Mouse (Mus musculus) neural tube, embryonic 11.5 days (tissue): ENCODE results near the gene Hacd3. TPM values are rescaled to one million over a fixed set of nuclear protein-coding genes. Genes with fewer than 3 reads are reported as not detected.
A peak's percentile ranks its signal among the peaks of the same experiment; 100 is the strongest.

Experiments used
- ATAC-seq: fragments of 200-750 bp; cut with Nextera tagmentation; 2 replicates; pipeline ENCODE4 v1.8.0; 2017; ENCODE audit warnings: moderate number of reproducible peaks, mild to moderate bottlenecking, moderate TSS enrichment, moderate library complexity; ENCODE audit not compliant: insufficient read depth, low FRiP score, low TSS enrichment
- DNase-seq: peaks from one replicate; pipeline ENCODE4 v3.0.0-alpha.2; 2015; ENCODE audit warnings: low spot score
- H3K27ac ChIP-seq: fragments of 300-500 bp; sonication (generic); 2 replicates; pipeline ENCODE4 v1.5.1; 2014; ENCODE audit warnings: low read depth, mild to moderate bottlenecking, low read length
- H3K27me3 ChIP-seq: fragments of 300-500 bp; sonication (generic); 2 replicates; pipeline ENCODE4 v1.6.1; 2014; ENCODE audit warnings: mild to moderate bottlenecking, low read length, mixed read lengths; ENCODE audit not compliant: control insufficient read depth, insufficient read depth
- H3K36me3 ChIP-seq: fragments of 300-500 bp; sonication (generic); 2 replicates; pipeline ENCODE4 v1.6.1; 2014; ENCODE audit warnings: mild to moderate bottlenecking, low read length, moderate library complexity, mixed read lengths; ENCODE audit not compliant: control insufficient read depth, insufficient read depth
- H3K4me1 ChIP-seq: fragments of 300-500 bp; sonication (generic); 2 replicates; pipeline ENCODE4 v1.6.1; 2014; ENCODE audit warnings: low read length, mixed read lengths; ENCODE audit not compliant: control insufficient read depth, insufficient read depth
- H3K4me2 ChIP-seq: fragments of 300-500 bp; sonication (generic); 2 replicates; pipeline ENCODE4 v1.6.1; 2014; ENCODE audit warnings: low read depth, mild to moderate bottlenecking, moderate library complexity
- H3K4me3 ChIP-seq: fragments of 300-500 bp; sonication (generic); 2 replicates; pipeline ENCODE4 v1.5.1; 2014; ENCODE audit warnings: low read depth, low read length
- H3K9ac ChIP-seq: fragments of 300-500 bp; sonication (generic); 2 replicates; pipeline ENCODE4 v1.6.1; 2014; ENCODE audit warnings: mild to moderate bottlenecking, low read length
- H3K9me3 ChIP-seq: fragments of 300-500 bp; sonication (generic); 2 replicates; pipeline ENCODE4 v1.6.1; 2016; ENCODE audit warnings: low read length; ENCODE audit not compliant: control insufficient read depth
- WGBS: fragments of 180-500 bp; shearing (Covaris S2); extraction: QIAGEN DNeasy Blood & Tissue Kit; methylation state at CpG from one replicate; pipeline ENCODE4 v1.1.7; 2014; 5-methylcytosine and 5-hydroxymethylcytosine counted together
- polyA plus RNA-seq: library from polyadenylated mRNA; unstranded; fragments of >200 nt; fragmentation: Nextera tagmentation; extraction: Ambion mirVana; gene quantifications from 2 replicates; pipeline ENCODE4 v1.2.1, GENCODE M21; 2014

The Hacd3 gene
- polyA plus RNA-seq, 1 experiment from 2014 or later, result 105 TPM

DNA sequence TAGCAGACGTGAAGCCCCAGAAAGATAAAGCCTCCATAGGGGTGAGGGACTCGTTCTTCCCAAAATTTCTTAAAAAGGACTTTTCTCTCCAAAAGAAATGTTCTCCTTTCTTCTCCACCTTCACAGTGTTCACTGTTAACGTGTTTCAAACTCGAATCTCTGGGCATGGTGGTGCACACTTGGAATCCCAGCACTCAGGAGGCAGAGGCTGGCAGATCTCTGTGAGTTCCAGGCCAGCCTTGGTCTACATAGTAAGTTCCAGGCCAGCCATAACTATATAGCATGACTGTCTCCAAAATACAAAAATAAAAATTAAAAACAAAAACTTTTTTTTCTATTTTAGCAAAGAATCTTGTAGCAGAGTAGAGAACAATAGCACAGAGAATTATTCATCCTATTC, 1.4 kb downstream of the Hacd3 start:
- Histone ChIP-seq H3K36me3 (no peaks in the 10 kb centered on the region), H3K4me3 (no peak overlapping the region), H3K27ac (no peak overlapping the region), H3K4me2 (peak overlapping the region; percentile 67), H3K9ac (no peak overlapping the region), H3K9me3 (no peaks in the 10 kb centered on the region), H3K4me1 (peaks cover 18% of the 10 kb centered on the region), H3K27me3 (no peaks in the 10 kb centered on the region)
- ATAC-seq (no peak), DNase-seq (no peak)
- 82% methylated on average over 4 of the region's 4 CpGs for WGBS

DNA sequence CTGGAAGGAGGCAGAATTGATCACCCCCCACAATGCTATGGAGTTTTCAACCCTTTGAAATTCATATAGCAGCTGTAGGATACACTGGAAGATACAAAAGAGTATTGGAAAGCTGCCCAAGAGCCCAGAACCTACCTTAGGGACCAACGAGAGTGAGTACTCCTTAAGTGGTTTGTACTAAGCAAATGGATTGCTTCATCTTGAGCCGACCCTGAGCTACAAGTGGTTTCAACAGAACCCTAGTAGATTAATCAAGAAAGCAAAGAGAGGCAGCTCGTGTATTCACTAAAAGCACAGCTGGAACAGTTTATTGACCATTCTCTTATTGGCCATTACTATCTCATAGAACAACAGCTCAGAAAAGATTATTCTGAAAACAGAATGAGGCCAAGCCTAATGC, 2.3 kb downstream of the Hacd3 start:
- no peaks in the 10 kb centered on the region for H3K27me3 ChIP-seq
- ATAC-seq, result no peak
- H3K4me1 ChIP-seq, result peaks cover 18% of the 10 kb centered on the region
- 62% methylated on average over 3 of the region's 3 CpGs for WGBS
- H3K36me3 ChIP-seq, result no peaks in the 10 kb centered on the region
- H3K9ac ChIP-seq, result no peak overlapping the region
- H3K4me2 ChIP-seq, result no peak overlapping the region
- no peak overlapping the region for H3K27ac ChIP-seq
- DNase-seq, result no peak
- no peak overlapping the region for H3K4me3 ChIP-seq
- no peaks in the 10 kb centered on the region for H3K9me3 ChIP-seq

DNA sequence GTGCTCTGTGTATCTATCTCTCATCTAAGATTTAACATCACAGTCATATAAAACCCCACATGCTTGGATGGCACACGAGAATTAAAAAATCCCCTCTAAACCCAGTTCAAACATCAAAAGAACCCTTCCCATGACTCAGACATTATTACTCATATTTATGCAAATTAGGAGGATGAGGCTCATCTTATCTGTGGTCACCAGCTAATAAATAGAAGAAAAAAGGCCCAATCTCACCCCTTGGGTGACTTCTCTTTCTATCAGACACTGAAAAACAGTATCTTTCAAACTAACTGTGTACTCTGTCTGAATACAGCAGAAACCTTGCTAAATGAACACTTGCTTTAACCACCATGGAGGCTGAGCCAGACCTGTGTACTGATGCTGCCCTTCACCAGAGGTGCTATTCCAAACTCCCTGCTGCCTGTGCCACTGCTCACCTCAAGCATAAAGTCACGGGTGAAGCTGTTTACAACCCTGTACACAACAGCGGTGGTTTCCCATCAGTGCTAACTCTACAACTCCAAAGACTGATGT, 2.8 kb downstream of the Hacd3 start:
- Histone ChIP-seq H3K4me2 (no peak overlapping the region), H3K4me3 (no peak overlapping the region), H3K9ac (no peak overlapping the region), H3K4me1 (peaks cover 18% of the 10 kb centered on the region), H3K27ac (no peak overlapping the region), H3K9me3 (no peaks in the 10 kb centered on the region), H3K27me3 (no peaks in the 10 kb centered on the region), H3K36me3 (no peaks in the 10 kb centered on the region)
- ATAC-seq (no peak), DNase-seq (no peak)
- WGBS, result 75% methylated on average over 3 of the region's 3 CpGs

DNA sequence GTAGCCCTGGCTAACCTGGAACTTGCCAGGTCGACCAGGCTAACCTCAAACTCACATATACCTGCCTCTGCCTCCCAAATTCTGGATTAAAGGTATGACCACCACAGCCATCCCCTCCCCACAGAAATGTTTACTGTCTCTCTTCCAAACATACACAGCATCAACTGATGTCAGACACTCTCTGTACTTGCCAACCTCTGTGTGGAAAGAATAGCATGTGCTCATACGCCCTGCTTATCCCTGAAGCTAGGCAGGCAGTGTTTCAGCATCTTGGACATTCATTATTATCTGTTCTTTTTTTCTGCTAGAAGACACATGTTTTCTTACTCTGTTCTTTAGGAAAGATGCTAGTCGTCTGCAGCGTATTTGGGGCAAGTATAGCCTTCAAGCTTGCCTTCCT, 3.6 kb downstream of the Hacd3 start:
- DNase-seq (no peak), ATAC-seq (no peak)
- Histone ChIP-seq H3K36me3 (no peaks in the 10 kb centered on the region), H3K9me3 (no peaks in the 10 kb centered on the region), H3K9ac (no peak overlapping the region), H3K27ac (no peak overlapping the region), H3K4me3 (no peak overlapping the region), H3K4me2 (no peak overlapping the region), H3K27me3 (no peaks in the 10 kb centered on the region), H3K4me1 (peaks cover 18% of the 10 kb centered on the region)
- WGBS, result 90% methylated on average over 4 of the region's 4 CpGs

DNA sequence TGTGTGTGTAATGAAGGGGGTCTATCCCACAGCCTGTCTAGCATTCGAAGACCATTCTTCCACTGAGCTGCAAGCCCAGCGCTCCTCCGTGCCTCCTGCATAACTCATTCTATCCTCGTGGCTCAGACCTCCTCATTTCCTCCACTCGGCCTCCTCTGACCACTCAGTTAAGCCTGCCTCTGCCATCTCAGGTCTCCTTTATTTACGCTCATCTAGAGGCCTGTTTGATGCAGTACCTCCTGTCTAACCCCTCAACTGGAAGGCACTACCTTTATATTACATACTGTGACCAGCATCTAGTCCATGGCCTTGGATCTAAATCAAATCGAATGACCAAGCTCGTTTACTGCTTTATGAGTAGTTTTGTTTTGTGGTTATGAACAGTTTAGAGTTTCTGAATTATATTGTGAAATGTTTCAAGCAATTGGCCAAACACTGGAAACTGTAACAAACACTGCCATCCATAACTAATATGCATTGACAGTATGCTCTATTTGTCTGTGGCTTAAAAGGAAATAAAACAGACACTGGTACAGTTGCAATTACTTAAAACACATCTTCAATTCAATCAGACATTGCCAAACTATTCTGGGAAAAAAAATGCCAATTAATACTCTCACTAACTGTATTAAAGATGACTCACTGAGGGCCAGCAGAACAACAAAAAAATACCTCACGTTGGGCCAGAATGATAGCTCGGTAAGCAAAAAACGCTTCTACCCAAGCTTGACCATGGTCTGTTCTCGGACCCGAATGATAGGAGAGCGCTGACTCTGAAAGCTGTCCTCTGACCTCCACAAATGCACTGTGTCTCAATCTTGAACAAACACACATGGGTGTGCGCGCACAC, 4.3 kb downstream of the Hacd3 start:
- no peak overlapping the region for H3K27ac ChIP-seq
- no peak overlapping the region for H3K9ac ChIP-seq
- no peak overlapping the region for H3K4me3 ChIP-seq
- H3K4me1 ChIP-seq, result peaks cover 18% of the 10 kb centered on the region
- WGBS, result 83% methylated on average over 16 of the region's 16 CpGs
- H3K4me2 ChIP-seq, result no peak overlapping the region
- no peak for DNase-seq
- ATAC-seq, result no peak
- no peaks in the 10 kb centered on the region for H3K27me3 ChIP-seq
- H3K36me3 ChIP-seq, result no peaks in the 10 kb centered on the region
- H3K9me3 ChIP-seq, result no peaks in the 10 kb centered on the region

DNA sequence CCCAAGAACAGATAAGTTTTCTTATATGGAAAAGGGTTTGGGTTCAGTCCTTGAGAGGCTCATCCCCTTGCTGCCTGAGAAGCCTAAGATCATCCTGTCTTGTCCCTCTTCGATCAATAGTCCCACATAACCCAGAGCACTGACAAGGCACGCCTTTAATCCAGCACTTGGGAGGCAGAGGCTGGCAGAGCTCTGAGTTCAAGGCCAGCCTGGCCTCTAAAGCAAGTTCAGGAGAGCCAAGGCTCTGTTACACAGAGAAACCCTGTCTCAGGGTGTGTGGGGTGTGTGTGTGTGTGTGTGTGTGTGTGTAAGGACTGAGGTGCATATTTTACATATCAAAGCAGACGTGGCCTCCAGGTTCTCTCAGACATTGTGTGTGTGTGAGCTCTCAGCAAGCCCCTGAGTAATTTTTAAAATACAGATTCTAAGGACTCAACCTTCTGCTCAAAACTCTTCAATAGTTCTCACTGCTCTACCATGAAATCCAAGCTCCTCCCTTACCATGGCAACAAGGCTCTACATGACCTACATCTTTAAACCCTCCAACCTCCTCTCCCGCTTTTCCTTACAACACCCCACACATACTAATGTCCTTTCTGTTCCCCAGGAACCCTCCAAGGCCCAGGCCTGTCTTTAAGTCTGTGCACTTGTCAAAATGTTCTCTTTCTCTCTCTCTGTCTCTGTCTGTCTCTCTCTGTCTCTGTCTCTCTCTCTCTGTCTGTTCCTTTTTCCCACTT, 5.1 kb downstream of the Hacd3 start:
- Histone ChIP-seq H3K4me1 (peaks cover 18% of the 10 kb centered on the region), H3K9ac (no peak overlapping the region)
- WGBS, result 80% methylated on average over 4 of the region's 4 CpGs

DNA sequence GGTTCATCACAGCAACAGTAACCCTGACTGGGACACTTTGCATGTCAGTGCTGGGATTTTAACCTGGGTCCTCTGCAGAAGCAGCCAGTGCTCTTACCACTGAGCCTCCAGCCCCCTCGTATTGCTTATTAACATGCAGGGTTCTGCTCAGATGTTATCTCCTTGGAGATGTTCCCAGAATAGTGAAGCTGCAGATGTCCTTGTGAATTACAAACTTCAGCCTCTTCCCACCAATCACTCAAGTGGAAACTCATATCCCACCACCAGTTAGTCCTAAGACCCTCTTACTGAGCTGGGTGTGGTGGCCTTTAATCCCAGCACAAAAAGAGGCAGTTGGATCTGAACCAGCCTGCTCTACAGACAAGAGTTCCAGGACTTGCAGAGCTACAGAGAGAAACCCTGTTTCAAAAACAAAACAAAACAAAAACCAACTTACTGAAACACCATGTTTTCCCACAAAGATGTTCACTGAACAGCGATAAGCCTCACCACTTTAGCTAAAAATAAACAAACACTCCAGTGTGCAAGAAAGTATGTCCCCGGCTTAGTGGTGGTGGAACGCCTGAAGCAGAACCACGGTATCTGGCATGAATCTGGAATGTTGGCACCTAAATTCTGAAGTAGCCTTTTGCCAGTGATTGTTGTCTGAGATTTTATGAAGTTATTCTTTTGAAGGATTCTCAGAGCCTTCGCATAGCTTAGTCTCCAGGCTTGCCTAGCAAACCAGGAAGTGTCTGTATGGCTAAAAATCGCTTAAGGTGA, 5.9 kb downstream of the Hacd3 start:
- Histone ChIP-seq H3K4me2 (no peak overlapping the region), H3K27ac (no peak overlapping the region)
- 87% methylated on average over 7 of the region's 7 CpGs for WGBS

More for the DNA sequence above, 5.1 kb downstream of the Hacd3 start:
- Histone ChIP-seq H3K9me3 (no peaks in the 10 kb centered on the region), H3K36me3 (no peaks in the 10 kb centered on the region), H3K27me3 (no peaks in the 10 kb centered on the region), H3K27ac (no peak overlapping the region), H3K4me3 (no peak overlapping the region), H3K4me2 (no peak overlapping the region)
- DNase-seq (no peak), ATAC-seq (no peak)

DNA sequence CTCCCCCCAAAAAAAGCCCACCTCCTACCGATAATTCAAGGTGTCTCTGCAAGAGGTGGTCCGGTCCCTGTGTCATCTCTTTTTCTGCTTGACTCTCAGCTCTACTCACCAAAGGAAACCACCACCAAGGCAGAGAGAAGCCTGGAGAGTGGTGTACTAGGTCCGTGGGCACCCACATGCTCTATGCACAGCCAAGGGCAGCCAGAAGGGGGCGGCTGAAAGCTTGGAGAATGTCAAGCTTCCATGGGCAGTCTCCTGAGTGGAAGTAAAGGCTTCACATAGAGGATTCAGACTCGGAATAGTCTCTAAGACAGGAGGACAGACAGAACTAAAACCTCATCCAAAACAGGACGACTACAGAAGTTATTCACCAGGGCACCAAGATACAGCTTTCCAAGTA, 10.2 kb downstream of the Hacd3 start:
- no peak overlapping the region for H3K4me2 ChIP-seq
- no peak for ATAC-seq
- H3K9me3 ChIP-seq, result no peaks in the 10 kb centered on the region
- H3K36me3 ChIP-seq, result no peaks in the 10 kb centered on the region; the same call in 1 of the 2 replicates
- no peak overlapping the region for H3K4me3 ChIP-seq
- DNase-seq, result no peak
- no peak overlapping the region for H3K27ac ChIP-seq
- H3K9ac ChIP-seq, result no peak overlapping the region
- no peaks in the 10 kb centered on the region for H3K27me3 ChIP-seq
- H3K4me1 ChIP-seq, result no peaks in the 10 kb centered on the region
- 57% methylated on average over 6 of the region's 6 CpGs for WGBS

More for the DNA sequence above, 5.9 kb downstream of the Hacd3 start:
- no peaks in the 10 kb centered on the region for H3K27me3 ChIP-seq
- no peaks in the 10 kb centered on the region for H3K36me3 ChIP-seq
- DNase-seq, result no peak
- H3K9ac ChIP-seq, result no peak overlapping the region
- H3K4me1 ChIP-seq, result peaks cover 17% of the 10 kb centered on the region
- ATAC-seq, result no peak
- H3K9me3 ChIP-seq, result no peaks in the 10 kb centered on the region
- H3K4me3 ChIP-seq, result no peak overlapping the region
